Mouse (Mus musculus) urinary bladder, postnatal 14 days (tissue): ENCODE data around the gene Vav1.
A peak's percentile ranks its signal among the peaks of the same experiment; 100 is the strongest.

Experiments used
- DNase-seq: peaks from one replicate; pipeline ENCODE4 v3.0.0; 2021; ENCODE audit warnings: low spot score

The Vav1 gene

GRCm38 (mm10) chr17:57278943-57279590 lies at the start of gene Vav1:
TSS of gene Vav1 (plus strand) at chr17:57279100.
- DNase-seq, result no peak

GRCm38 (mm10) chr17:57229851-57230727 lies 48.8 kb upstream of the Vav1 start:
- no peak for DNase-seq

- DNase-seq, result peak; percentile 50
Measured at GRCm38 (mm10) chr17:57230728-57231125, 48.2 kb upstream of the Vav1 start.

GRCm38 (mm10) chr17:57231321-57231771 lies 47.6 kb upstream of the Vav1 start:
- peak; percentile 57 for DNase-seq

GRCm38 (mm10) chr17:57232200-57232599 lies 46.7 kb upstream of the Vav1 start:
- no peak for DNase-seq

GRCm38 (mm10) chr17:57233038-57233437 lies 45.9 kb upstream of the Vav1 start:
- DNase-seq, result no peak

- DNase-seq, result no peak
Measured at GRCm38 (mm10) chr17:57234254-57234928, 44.5 kb upstream of the Vav1 start.

- no peak for DNase-seq
Measured at GRCm38 (mm10) chr17:57235803-57236202, 43.1 kb upstream of the Vav1 start.

GRCm38 (mm10) chr17:57237181-57237580 lies 41.7 kb upstream of the Vav1 start:
- no peak for DNase-seq

GRCm38 (mm10) chr17:57243650-57244370 lies 35.1 kb upstream of the Vav1 start:
- no peak for DNase-seq

GRCm38 (mm10) chr17:57245311-57245929 lies 33.5 kb upstream of the Vav1 start:
- DNase-seq, result no peak

GRCm38 (mm10) chr17:57246663-57247392 lies 32.1 kb upstream of the Vav1 start:
- DNase-seq, result no peak

- DNase-seq, result peak; percentile 89
Measured at GRCm38 (mm10) chr17:57247393-57248200, 31.3 kb upstream of the Vav1 start.

- DNase-seq, result peak; percentile 89
Measured at GRCm38 (mm10) chr17:57248201-57248699, 30.6 kb upstream of the Vav1 start, which contains the start of gene Gpr108. TSS of gene Gpr108 (minus strand) at chr17:57248446.

- no peak for DNase-seq
Measured at GRCm38 (mm10) chr17:57248771-57249170, 30.1 kb upstream of the Vav1 start.

GRCm38 (mm10) chr17:57249186-57250181 lies 29.4 kb upstream of the Vav1 start, which contains the start of gene Trip10:
TSS of gene Trip10 (plus strand) at chr17:57249455.
- peak; percentile 98 for DNase-seq

GRCm38 (mm10) chr17:57250461-57251160 lies 28.3 kb upstream of the Vav1 start:
- DNase-seq, result peak; percentile 69

GRCm38 (mm10) chr17:57251431-57251830 lies 27.5 kb upstream of the Vav1 start:
- no peak for DNase-seq
